Mouse (Mus musculus) CD4-positive, CD25-positive, alpha-beta regulatory T cell, adult 4 months (primary cell): Measurements from ENCODE around the gene 4930535I16Rik. TPM values are rescaled to one million over a fixed set of nuclear protein-coding genes. Genes with fewer than 3 reads are reported as not detected.

Experiments used
- ATAC-seq: one replicate; pipeline ENCODE4 v1.8.0; 2017
- polyA plus RNA-seq, 2 experiments: library from polyadenylated mRNA; unstranded; fragments of 100-300 nt; shearing (Covaris generic); gene quantifications; one replicate each; pipeline ENCODE4 v1.2.1; 2017

Gene 4930535I16Rik
- polyA plus RNA-seq, 2 experiments from 2014 or later, result not detected

- ATAC-seq, result peak; percentile 99
These were observed 13.3 kb downstream of the 4930535I16Rik start, which contains the start of gene Mycbp for GRCm38 (mm10) chr4:123904333-123905125. Gene Mycbp (plus strand): TSS chr4:123904832.

- ATAC-seq, result no peak
These were observed 14.4 kb downstream of the 4930535I16Rik start for GRCm38 (mm10) chr4:123903432-123903831.

- ATAC-seq, result peak; percentile 71
These were observed 19.1 kb downstream of the 4930535I16Rik start for GRCm38 (mm10) chr4:123898696-123899095.

- ATAC-seq, result no peak
These were observed 23.5 kb downstream of the 4930535I16Rik start for GRCm38 (mm10) chr4:123894295-123894694.

GRCm38 (mm10) chr4:123893726-123894125 is 24.1 kb downstream of the 4930535I16Rik start:
- no peak for ATAC-seq

Other genes starting within 250 kb of the 4930535I16Rik start
- 100 to 1,000 TPM; 161 to 185 TPM for gene Macf1, start 233.7 kb downstream of the 4930535I16Rik start, polyA plus RNA-seq
- gene Ndufs5, start 199.8 kb downstream of the 4930535I16Rik start, polyA plus RNA-seq, result 100 to 1,000 TPM; 104 to 124 TPM
- gene Akirin1, start 167.7 kb downstream of the 4930535I16Rik start, polyA plus RNA-seq, result 10 to 100 TPM in 1 of 2 experiments, 1 to 10 TPM in 1; 8.3 to 14.4 TPM
- gene Rhbdl2, start 130.1 kb downstream of the 4930535I16Rik start, polyA plus RNA-seq, result under 1 TPM in 1 of 2 experiments, not detected in 1; 0.81 TPM
- gene 4933427I04Rik, start 58.3 kb downstream of the 4930535I16Rik start, polyA plus RNA-seq, result not detected
- gene Mycbp, start 13.2 kb downstream of the 4930535I16Rik start, polyA plus RNA-seq, result 10 to 100 TPM; 13.7 to 14.9 TPM
- 1 to 10 TPM; 4.6 to 7.7 TPM for gene Rragc, start 576 bp downstream of the 4930535I16Rik start, polyA plus RNA-seq